Mouse (Mus musculus) lung, postnatal 0 days (tissue): ENCODE data around the gene Adamtsl4.

Experiments
- CTCF ChIP-seq: IDR thresholded peaks from 2 replicates; pipeline ENCODE4 v1.5.1; 2016; ENCODE audit warnings: antibody characterized with exemption, mild to moderate bottlenecking
- EP300 ChIP-seq: IDR thresholded peaks from 2 replicates; pipeline ENCODE4 v1.6.1; 2016; ENCODE audit warnings: antibody characterized with exemption, mild to moderate bottlenecking, control low read depth

DNA sequence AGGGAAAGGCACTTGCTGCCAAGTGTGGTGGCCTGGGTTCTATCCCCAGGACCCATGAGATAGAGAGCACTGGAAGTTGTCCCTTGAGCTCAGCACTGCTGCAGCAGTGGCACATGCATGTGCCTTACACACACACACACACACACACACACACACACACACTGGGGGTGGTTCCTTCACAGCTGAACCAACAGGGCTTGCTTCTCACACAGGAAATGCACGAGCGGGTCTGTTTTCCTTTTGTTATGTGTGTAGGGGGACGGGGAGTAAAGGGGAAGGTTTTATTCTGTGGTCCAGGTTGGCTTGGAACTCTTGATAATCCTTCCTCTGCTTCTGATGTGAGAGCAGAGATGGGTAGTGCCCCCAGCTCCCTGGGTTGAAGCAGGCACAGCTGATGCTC is 15.3 kb downstream of the Adamtsl4 start:
- TF ChIP-seq CTCF, result no peak
- no peak for TF ChIP-seq EP300
